In genomic region chr2:127990856-127991479, GRCm38 (mm10) we compare ENCODE assay signal across 10 mouse cellular contexts.
DNase-seq lines count a peak whose midpoint lies in the region; ATAC-seq and TF ChIP-seq lines count a peak whose summit lies in the region.
"Had no signal": no experiment of that assay in that cellular context is flagged by ENCODE, and none has a peak within 500 bp of the region (broad histone marks: within the 10 kb centered on the region; RNA-seq: fewer than 3 reads in every experiment).

No protein-coding gene starts in this region.

- H3K9ac ChIP-seq in limb, embryonic 11.5 days (ENCODE audit: low read length), result no peak overlapping the region
- no peak overlapping the region for H3K9ac ChIP-seq in heart, embryonic 16.5 days (ENCODE audit: low read length)
- H3K9ac ChIP-seq in lung, embryonic 14.5 days, result no peak overlapping the region
- H3K9ac ChIP-seq: forebrain, embryonic 15.5 days had no signal

- H3K27ac ChIP-seq in limb, embryonic 11.5 days (replicated peaks; ENCODE audit: low read depth, low read length), result no peak overlapping the region
- no peak overlapping the region for H3K27ac ChIP-seq in limb, embryonic 10.5 days
- no peak overlapping the region for H3K27ac ChIP-seq in heart, embryonic 16.5 days (ENCODE audit: low read length)
- peak overlapping the region; percentile 69 for H3K27ac ChIP-seq in lung, embryonic 14.5 days (ENCODE audit: low read depth)
- no peak overlapping the region for H3K27ac ChIP-seq in thymus, adult 2 months (ENCODE audit: control insufficient read depth, insufficient read depth, low read length)
- H3K27ac ChIP-seq: forebrain, embryonic 15.5 days had no signal

- WGBS in limb, embryonic 11.5 days, result 69% methylated on average over 6 of the region's 6 CpGs
- 62% methylated on average over 6 of the region's 6 CpGs for WGBS in limb, embryonic 10.5 days
- WGBS in heart, embryonic 16.5 days, result 33% methylated on average over 6 of the region's 6 CpGs
- 14% methylated on average over 6 of the region's 6 CpGs for WGBS in lung, embryonic 14.5 days
- 89% methylated on average over 6 of the region's 6 CpGs for WGBS in thymus, adult 2 months

- no peak for ATAC-seq in limb, embryonic 11.5 days (ENCODE audit: insufficient number of reproducible peaks, low FRiP score, low TSS enrichment, low read depth)
- ATAC-seq in heart, embryonic 16.5 days (replicated peaks; ENCODE audit: extremely low read depth, insufficient read depth, low FRiP score), result peak; percentile 58; the same call in 1 of the 2 replicates
- peak; percentile 95 for ATAC-seq in lung, embryonic 14.5 days (ENCODE audit: insufficient read depth)
- ATAC-seq: forebrain, embryonic 15.5 days had no signal

- no peaks in the 10 kb centered on the region for H3K27me3 ChIP-seq in limb, embryonic 11.5 days (ENCODE audit: control insufficient read depth, insufficient read depth, low read length)
- no peaks in the 10 kb centered on the region for H3K27me3 ChIP-seq in limb, embryonic 10.5 days (ENCODE audit: low read depth, poor library complexity, severe bottlenecking)
- H3K27me3 ChIP-seq in heart, embryonic 16.5 days (ENCODE audit: control insufficient read depth, insufficient read depth, low read length), result no peaks in the 10 kb centered on the region
- H3K27me3 ChIP-seq in lung, embryonic 14.5 days (ENCODE audit: insufficient read depth, low read length), result no peaks in the 10 kb centered on the region
- no peaks in the 10 kb centered on the region for H3K27me3 ChIP-seq in thymus, adult 2 months (ENCODE audit: control insufficient read depth, insufficient read depth, low read length)
- H3K27me3 ChIP-seq: forebrain, embryonic 15.5 days had no signal

- H3K36me3 ChIP-seq in limb, embryonic 11.5 days (ENCODE audit: control insufficient read depth, insufficient read depth, low read length), result no peaks in the 10 kb centered on the region
- H3K36me3 ChIP-seq in limb, embryonic 10.5 days, result no peaks in the 10 kb centered on the region
- no peaks in the 10 kb centered on the region for H3K36me3 ChIP-seq in heart, embryonic 16.5 days (ENCODE audit: control insufficient read depth, insufficient read depth)
- H3K36me3 ChIP-seq in lung, embryonic 14.5 days (ENCODE audit: insufficient read depth), result no peaks in the 10 kb centered on the region
- H3K36me3 ChIP-seq in thymus, adult 2 months (ENCODE audit: control insufficient read depth, insufficient read depth, low read length), result no peaks in the 10 kb centered on the region
- H3K36me3 ChIP-seq: forebrain, embryonic 15.5 days had no signal

- TF ChIP-seq CTCF in lung, embryonic 14.5 days (IDR thresholded peaks at IDR 0.05; ENCODE audit: low read depth), result no peak
- TF ChIP-seq CTCF in thymus, adult 2 months (IDR thresholded peaks at IDR 0.05; ENCODE audit: borderline replicate concordance, control insufficient read depth, extremely low read depth, insufficient read depth, low read length, poor library complexity), result no peak

- H3K4me1 ChIP-seq in limb, embryonic 11.5 days (ENCODE audit: control insufficient read depth, insufficient read depth, low read length), result no peaks in the 10 kb centered on the region
- H3K4me1 ChIP-seq in limb, embryonic 10.5 days, result peaks cover 7% of the 10 kb centered on the region; the same call in 1 of the 2 replicates
- H3K4me1 ChIP-seq in heart, embryonic 16.5 days (ENCODE audit: control insufficient read depth, insufficient read depth, low read length), result 0 out of 2 replicates have a peak, but pooled peaks cover 5% of the 10 kb centered on the region
- peaks cover 20% of the 10 kb centered on the region for H3K4me1 ChIP-seq in lung, embryonic 14.5 days (ENCODE audit: insufficient read depth)
- H3K4me1 ChIP-seq in thymus, adult 2 months (replicated peaks; ENCODE audit: control insufficient read depth, insufficient read depth, low read length), result no peaks in the 10 kb centered on the region
- H3K4me1 ChIP-seq: forebrain, embryonic 15.5 days had no signal

- H3K4me3 ChIP-seq in limb, embryonic 11.5 days (ENCODE audit: low read depth, low read length), result no peak overlapping the region
- H3K4me3 ChIP-seq in limb, embryonic 10.5 days, result no peak overlapping the region
- no peak overlapping the region for H3K4me3 ChIP-seq in heart, embryonic 16.5 days (ENCODE audit: low read length)
- H3K4me3 ChIP-seq in lung, embryonic 14.5 days (ENCODE audit: low read depth, low read length), result no peak overlapping the region
- H3K4me3 ChIP-seq in thymus, adult 2 months (ENCODE audit: control insufficient read depth, insufficient read depth, low read length), result no peak overlapping the region
- H3K4me3 ChIP-seq: forebrain, embryonic 15.5 days had no signal

- no peaks in the 10 kb centered on the region for H3K9me3 ChIP-seq in limb, embryonic 11.5 days (ENCODE audit: control insufficient read depth, low read length)
- H3K9me3 ChIP-seq in limb, embryonic 10.5 days (replicated peaks), result no peaks in the 10 kb centered on the region
- no peaks in the 10 kb centered on the region for H3K9me3 ChIP-seq in heart, embryonic 16.5 days (replicated peaks; ENCODE audit: control insufficient read depth, low read length)
- no peaks in the 10 kb centered on the region for H3K9me3 ChIP-seq in lung, embryonic 14.5 days (ENCODE audit: low read depth, low read length)
- H3K9me3 ChIP-seq: forebrain, embryonic 15.5 days had no signal

- DNase-seq in limb, embryonic 11.5 days (ENCODE audit: low spot score), result peak; percentile 19
- no peak for DNase-seq in limb, embryonic 10.5 days (ENCODE audit: low spot score)
- DNase-seq in adrenal gland, postnatal 10 days, result peak; percentile 51
- peak; percentile 97 for DNase-seq in lung, embryonic 14.5 days
- no peak for DNase-seq in thymus, postnatal 0 days (ENCODE audit: low spot score)
- DNase-seq in cerebellum, adult 9-10 months, result no peak
- no peak for DNase-seq in thymus, adult 2 months

- no peak overlapping the region for H3K4me2 ChIP-seq in limb, embryonic 11.5 days (ENCODE audit: low read depth, severe bottlenecking)
- no peak overlapping the region for H3K4me2 ChIP-seq in heart, embryonic 16.5 days (ENCODE audit: low read depth, low read length)
- 0 out of 2 replicates have a peak overlapping the region, but pooled peaks have one; percentile 18 for H3K4me2 ChIP-seq in lung, embryonic 14.5 days
- H3K4me2 ChIP-seq: forebrain, embryonic 15.5 days; midbrain, embryonic 11.5 days had no signal

- TF ChIP-seq POLR2A in thymus, adult 2 months (IDR thresholded peaks at IDR 0.05; ENCODE audit: control insufficient read depth, extremely low read depth, insufficient read depth, low read length, poor library complexity), result no peak

Comparison
In these comparisons a context has a peak if more than half of its experiments do, and no peak if none do; other contexts are left out.
1. DNase-seq: peak in limb, embryonic 11.5 days (single experiment), adrenal gland, postnatal 10 days (single experiment) and lung, embryonic 14.5 days (single experiment); none in limb, embryonic 10.5 days (single experiment), thymus, postnatal 0 days (single experiment), cerebellum, adult 9-10 months (single experiment) and thymus, adult 2 months (single experiment).